Mouse (Mus musculus): ENCODE data around the gene Galm. TPM values are rescaled to one million over a fixed set of nuclear protein-coding genes. Genes with fewer than 3 reads are reported as not detected.
"Not testable (repeated sequence)": the region's sequence is repeated elsewhere in the genome, so short reads cannot be mapped to it uniquely, and the experiment has no call there.

Galm gene
- polyA plus RNA-seq, 1 experiment from 2014 or later = 2.2 TPM

DNA sequence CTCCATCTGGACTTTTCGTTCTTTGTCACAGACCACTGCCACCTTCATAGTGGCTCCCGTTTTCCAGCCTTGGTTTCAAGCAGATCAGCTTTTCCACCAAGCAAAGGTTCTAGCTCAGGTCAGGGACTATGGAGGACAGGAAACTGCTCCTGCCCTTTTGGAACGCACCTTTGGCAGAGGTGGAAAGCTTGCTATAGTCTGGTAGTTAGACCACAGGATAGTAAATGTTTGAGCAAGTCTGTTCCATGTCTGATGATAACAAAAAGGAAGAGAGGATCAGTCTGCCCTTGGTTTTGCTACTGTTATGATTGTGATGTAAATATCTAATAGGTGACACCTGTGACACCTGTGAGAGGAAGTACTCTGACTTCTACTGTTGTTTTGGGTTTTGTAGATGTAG, 48.7 kb downstream of the Galm start:
- Histone ChIP-seq H3K4me3 (replicated peaks; ENCODE audit: low read length) (no peak overlapping the region), H3K36me3 (replicated peaks; ENCODE audit: control insufficient read depth, insufficient read depth) (no peaks in the 10 kb centered on the region), H3K4me1 (replicated peaks; ENCODE audit: control insufficient read depth, insufficient read depth, low read length) (no peaks in the 10 kb centered on the region), H3K27ac (no peak overlapping the region), H3K9ac (no peak overlapping the region), H3K27me3 (ENCODE audit: control insufficient read depth, insufficient read depth, low read length) (no peaks in the 10 kb centered on the region), H3K9me3 (ENCODE audit: control insufficient read depth, low read length) (no peaks in the 10 kb centered on the region), H3K4me2 (replicated peaks) (no peak overlapping the region)
- ATAC-seq (ENCODE audit: low FRiP score) (no peak), DNase-seq (ENCODE audit: low spot score) (no peak)
- 82% methylated on average over 3 of the region's 3 CpGs for WGBS

DNA sequence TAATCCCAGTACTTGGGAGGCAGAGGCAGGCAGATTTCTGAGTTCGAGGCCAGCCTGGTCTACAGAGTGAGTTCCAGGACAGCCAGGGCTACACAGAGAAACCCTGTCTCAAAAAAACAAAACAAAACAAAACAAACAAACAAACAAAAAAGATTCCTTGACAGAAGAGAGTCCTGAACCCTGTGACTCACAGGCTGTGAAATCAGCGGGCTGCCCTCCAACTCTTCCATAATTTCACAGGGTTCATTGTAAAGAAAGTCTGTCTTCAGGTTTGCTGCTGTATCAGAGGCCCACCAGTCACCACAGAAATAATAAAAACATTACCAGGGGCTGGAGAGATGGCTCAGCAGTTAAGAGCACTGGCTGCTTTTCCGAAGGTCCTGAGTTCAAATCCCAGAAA, 51.6 kb downstream of the Galm start:
- H3K4me2 ChIP-seq (replicated peaks); H3K4me1 ChIP-seq (replicated peaks; ENCODE audit: control insufficient read depth, insufficient read depth, low read length); H3K4me3 ChIP-seq (replicated peaks; ENCODE audit: low read length); H3K9ac ChIP-seq; H3K9me3 ChIP-seq (ENCODE audit: control insufficient read depth, low read length); H3K27ac ChIP-seq; DNase-seq (ENCODE audit: low spot score); H3K27me3 ChIP-seq (ENCODE audit: control insufficient read depth, insufficient read depth, low read length); ATAC-seq (ENCODE audit: low FRiP score); H3K36me3 ChIP-seq (replicated peaks; ENCODE audit: control insufficient read depth, insufficient read depth): not testable (repeated sequence)
- 95% methylated on average over 3 of the region's 3 CpGs for WGBS

- DNase-seq (ENCODE audit: low spot score) = peak; percentile 84
- no peak overlapping the region for H3K27ac ChIP-seq
- no peaks in the 10 kb centered on the region for H3K9me3 ChIP-seq (ENCODE audit: control insufficient read depth, low read length)
- no peak overlapping the region for H3K9ac ChIP-seq
- ATAC-seq (ENCODE audit: low FRiP score) = peak; percentile 90
- H3K27me3 ChIP-seq (ENCODE audit: control insufficient read depth, insufficient read depth, low read length) = no peaks in the 10 kb centered on the region
- H3K4me1 ChIP-seq (replicated peaks; ENCODE audit: control insufficient read depth, insufficient read depth, low read length) = no peaks in the 10 kb centered on the region
- H3K36me3 ChIP-seq (replicated peaks; ENCODE audit: control insufficient read depth, insufficient read depth) = no peaks in the 10 kb centered on the region
- H3K4me2 ChIP-seq (replicated peaks) = no peak overlapping the region
- no peak overlapping the region for H3K4me3 ChIP-seq (replicated peaks; ENCODE audit: low read length)
- under 1% methylated on average over 6 of the region's 6 CpGs for WGBS
Measured at GRCm38 (mm10) chr17:80179959-80180358, 52.7 kb downstream of the Galm start.

- ATAC-seq (ENCODE audit: low FRiP score) (peak; percentile 32; the same call in 1 of the 2 replicates), DNase-seq (ENCODE audit: low spot score) (no peak)
- no peak overlapping the region for H3K4me2 ChIP-seq (replicated peaks)
- H3K27ac ChIP-seq = no peak overlapping the region
- no peaks in the 10 kb centered on the region for H3K27me3 ChIP-seq (ENCODE audit: control insufficient read depth, insufficient read depth, low read length)
- no peak overlapping the region for H3K4me3 ChIP-seq (replicated peaks; ENCODE audit: low read length)
- H3K9ac ChIP-seq = no peak overlapping the region
- H3K36me3 ChIP-seq (replicated peaks; ENCODE audit: control insufficient read depth, insufficient read depth) = no peaks in the 10 kb centered on the region
- no peaks in the 10 kb centered on the region for H3K4me1 ChIP-seq (replicated peaks; ENCODE audit: control insufficient read depth, insufficient read depth, low read length)
- no peaks in the 10 kb centered on the region for H3K9me3 ChIP-seq (ENCODE audit: control insufficient read depth, low read length)
Measured at GRCm38 (mm10) chr17:80180468-80180867, 53.2 kb downstream of the Galm start.

GRCm38 (mm10) chr17:80183615-80184014, 56.3 kb downstream of the Galm start:
- Histone ChIP-seq H3K27me3 (ENCODE audit: control insufficient read depth, insufficient read depth, low read length) (no peaks in the 10 kb centered on the region), H3K36me3 (replicated peaks; ENCODE audit: control insufficient read depth, insufficient read depth) (no peaks in the 10 kb centered on the region), H3K4me3 (replicated peaks; ENCODE audit: low read length) (no peak overlapping the region), H3K27ac (no peak overlapping the region), H3K4me1 (replicated peaks; ENCODE audit: control insufficient read depth, insufficient read depth, low read length) (no peaks in the 10 kb centered on the region), H3K4me2 (replicated peaks) (no peak overlapping the region), H3K9me3 (ENCODE audit: control insufficient read depth, low read length) (no peaks in the 10 kb centered on the region), H3K9ac (no peak overlapping the region)
- DNase-seq (ENCODE audit: low spot score) = no peak
- ATAC-seq (ENCODE audit: low FRiP score) = no peak
- WGBS = 83% methylated on average over 10 of the region's 10 CpGs

DNA sequence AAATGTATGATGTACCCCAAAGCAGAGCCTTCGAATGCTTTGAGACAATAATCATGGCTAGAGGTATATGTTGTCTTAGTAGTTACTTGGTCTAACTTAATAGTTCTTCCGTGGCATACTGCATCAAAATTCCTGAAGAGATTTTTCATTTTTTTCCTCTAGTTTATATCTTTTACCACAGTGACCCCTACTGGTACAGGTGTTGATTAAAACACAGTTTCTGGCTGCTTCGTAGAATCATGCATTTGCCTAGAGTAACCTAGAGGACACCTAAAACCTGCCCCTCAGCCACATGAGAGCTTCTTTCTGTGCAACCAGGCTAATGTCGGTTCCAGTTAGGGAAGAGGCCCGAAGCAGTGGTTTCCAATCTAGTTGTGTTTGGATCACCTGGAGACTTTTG, 65.8 kb downstream of the Galm start:
- H3K4me3 ChIP-seq (replicated peaks; ENCODE audit: low read length) = no peak overlapping the region
- H3K4me1 ChIP-seq (replicated peaks; ENCODE audit: control insufficient read depth, insufficient read depth, low read length) = no peaks in the 10 kb centered on the region
- ATAC-seq (ENCODE audit: low FRiP score) = no peak
- H3K36me3 ChIP-seq (replicated peaks; ENCODE audit: control insufficient read depth, insufficient read depth) = peaks cover 34% of the 10 kb centered on the region
- no peak overlapping the region for H3K27ac ChIP-seq
- WGBS = 75% methylated on average over 5 of the region's 5 CpGs
- no peaks in the 10 kb centered on the region for H3K9me3 ChIP-seq (ENCODE audit: control insufficient read depth, low read length)
- peak; percentile 73 for DNase-seq (ENCODE audit: low spot score)
- no peak overlapping the region for H3K4me2 ChIP-seq (replicated peaks)
- no peak overlapping the region for H3K9ac ChIP-seq
- H3K27me3 ChIP-seq (ENCODE audit: control insufficient read depth, insufficient read depth, low read length) = no peaks in the 10 kb centered on the region

- H3K27me3 ChIP-seq (ENCODE audit: control insufficient read depth, insufficient read depth, low read length) = no peaks in the 10 kb centered on the region
- H3K9ac ChIP-seq = no peak overlapping the region
- no peaks in the 10 kb centered on the region; the same call in 1 of the 2 replicates for H3K4me1 ChIP-seq (replicated peaks; ENCODE audit: control insufficient read depth, insufficient read depth, low read length)
- DNase-seq (ENCODE audit: low spot score) (no peak), ATAC-seq (ENCODE audit: low FRiP score) (0 out of 2 replicates have a peak, but pooled peaks have one; percentile 21)
- H3K27ac ChIP-seq = no peak overlapping the region
- H3K4me3 ChIP-seq (replicated peaks; ENCODE audit: low read length) = no peak overlapping the region
- no peaks in the 10 kb centered on the region for H3K9me3 ChIP-seq (ENCODE audit: control insufficient read depth, low read length)
- H3K36me3 ChIP-seq (replicated peaks; ENCODE audit: control insufficient read depth, insufficient read depth) = peaks cover 85% of the 10 kb centered on the region
- H3K4me2 ChIP-seq (replicated peaks) = no peak overlapping the region
- 95% methylated on average over 3 of the region's 3 CpGs for WGBS
Measured at GRCm38 (mm10) chr17:80199160-80199778, 72.0 kb downstream of the Galm start.

DNA sequence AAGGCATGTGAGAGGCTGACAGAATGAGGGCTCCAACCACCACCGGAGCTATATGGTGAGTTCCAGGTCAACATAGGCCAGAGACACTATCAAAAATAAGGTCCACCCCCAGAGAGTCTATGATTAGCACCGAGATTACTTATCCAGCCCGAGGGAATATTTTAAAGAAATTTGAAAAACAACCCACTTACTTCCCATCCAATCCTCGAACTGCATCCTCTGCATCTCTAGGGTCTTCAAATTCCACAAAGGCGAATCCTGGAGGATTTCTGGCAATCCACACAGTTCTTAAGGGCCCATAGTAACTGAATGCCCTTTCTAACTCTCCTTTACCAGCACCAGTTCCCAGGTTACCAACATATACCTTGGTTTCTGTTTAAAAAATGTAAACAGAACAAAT, 78.4 kb downstream of the Galm start:
- Histone ChIP-seq H3K4me1 (replicated peaks; ENCODE audit: control insufficient read depth, insufficient read depth, low read length) (peaks cover 16% of the 10 kb centered on the region), H3K4me3 (replicated peaks; ENCODE audit: low read length) (peak overlapping the region; percentile 91), H3K27me3 (ENCODE audit: control insufficient read depth, insufficient read depth, low read length) (no peaks in the 10 kb centered on the region), H3K4me2 (replicated peaks) (peak overlapping the region; percentile 98), H3K9ac (peak overlapping the region; percentile 99), H3K27ac (peak overlapping the region; percentile 100), H3K9me3 (ENCODE audit: control insufficient read depth, low read length) (no peaks in the 10 kb centered on the region), H3K36me3 (replicated peaks; ENCODE audit: control insufficient read depth, insufficient read depth) (peaks cover 45% of the 10 kb centered on the region)
- 30% methylated on average over 5 of the region's 5 CpGs for WGBS
- ATAC-seq (ENCODE audit: low FRiP score) (no peak), DNase-seq (ENCODE audit: low spot score) (no peak)

DNA sequence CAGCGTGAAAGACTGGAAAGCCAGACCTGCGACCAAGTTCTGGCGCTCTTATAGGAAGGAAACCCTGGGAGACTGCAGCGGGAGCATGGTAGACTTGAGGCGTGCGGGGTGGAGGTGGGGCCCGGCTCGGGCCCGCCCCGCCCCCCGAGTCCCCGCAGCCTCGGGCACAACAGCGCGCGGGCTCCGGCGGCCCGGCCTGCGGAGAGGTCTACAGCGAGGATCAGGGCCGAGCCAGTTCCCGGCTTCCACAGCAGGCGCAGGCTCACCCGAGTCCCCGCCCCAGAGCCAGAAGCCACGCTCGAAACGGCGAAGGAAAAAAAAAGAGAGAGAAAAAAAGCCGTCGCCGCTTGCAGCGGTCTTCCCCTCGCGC, 79.0 kb downstream of the Galm start:
- peak overlapping the region; percentile 91 for H3K4me3 ChIP-seq (replicated peaks; ENCODE audit: low read length)
- H3K9ac ChIP-seq = peak overlapping the region; percentile 99
- H3K36me3 ChIP-seq (replicated peaks; ENCODE audit: control insufficient read depth, insufficient read depth) = peaks cover 40% of the 10 kb centered on the region
- DNase-seq (ENCODE audit: low spot score) (peak; percentile 48), ATAC-seq (ENCODE audit: low FRiP score) (peak; percentile 68)
- peak overlapping the region; percentile 98 for H3K4me2 ChIP-seq (replicated peaks)
- no peaks in the 10 kb centered on the region for H3K9me3 ChIP-seq (ENCODE audit: control insufficient read depth, low read length)
- WGBS = under 1% methylated on average over 36 of the region's 36 CpGs
- H3K27ac ChIP-seq = peak overlapping the region; percentile 100
- H3K4me1 ChIP-seq (replicated peaks; ENCODE audit: control insufficient read depth, insufficient read depth, low read length) = peaks cover 16% of the 10 kb centered on the region
- no peaks in the 10 kb centered on the region for H3K27me3 ChIP-seq (ENCODE audit: control insufficient read depth, insufficient read depth, low read length)

Measured in hindbrain, embryonic 14.5 days (tissue).